Mouse (Mus musculus) embryo, embryonic 11 days (tissue): ENCODE results near the gene Trim12c.
"Not testable (repeated sequence)": the region's sequence is repeated elsewhere in the genome, so short reads cannot be mapped to it uniquely, and the experiment has no call there.

ENCODE experiments used
- DNase-seq: peaks from one replicate; pipeline ENCODE4 v3.0.0-alpha.2; 2015

Trim12c gene

DNA sequence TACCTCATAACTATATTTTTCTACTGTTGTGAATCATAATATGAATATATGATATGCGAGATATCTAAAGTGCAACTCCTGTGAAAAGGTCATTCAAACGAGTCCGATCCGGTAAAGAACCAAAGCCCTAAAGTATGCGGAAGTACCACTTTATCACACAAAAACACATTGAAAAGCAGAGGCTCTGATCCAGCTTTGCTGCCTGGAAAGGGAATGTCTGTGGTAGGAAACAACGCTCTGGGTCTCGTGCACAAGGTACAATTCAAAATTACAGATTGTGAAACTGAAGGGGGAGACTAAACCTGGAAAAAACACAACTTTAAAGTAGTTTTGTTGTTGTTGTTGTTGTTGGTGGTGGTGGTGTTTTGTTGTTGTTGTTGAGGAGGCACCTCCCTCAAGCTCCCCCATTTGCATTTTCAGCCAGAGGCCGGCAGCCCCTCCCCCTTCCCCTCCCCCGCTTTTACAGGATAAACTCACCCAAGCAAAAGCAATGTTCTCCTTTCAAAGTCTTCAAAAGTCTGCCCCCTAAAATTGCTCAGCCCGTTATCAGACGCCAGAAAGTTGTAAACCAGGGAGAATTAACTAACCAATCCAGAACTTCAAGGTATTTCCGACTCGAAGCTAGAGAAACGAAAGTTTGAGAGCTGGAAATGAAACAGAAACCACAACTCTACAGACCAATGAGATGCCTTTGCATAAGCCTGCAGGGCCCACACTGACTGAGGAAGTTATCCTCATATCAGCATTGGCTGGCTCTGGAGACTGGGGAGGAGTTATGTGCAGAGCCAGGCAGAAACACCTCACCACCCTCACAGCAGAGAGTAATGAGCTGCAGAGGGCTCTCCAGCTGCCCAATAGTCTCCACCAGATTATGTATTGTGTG lies at the start of gene Trim12c:
Gene Trim12c (minus strand): TSS at position 646 of the 883 bp plus-strand sequence.
- peak; percentile 77 for DNase-seq

GRCm38 (mm10) chr7:104401140-104401539 lies 48.0 kb upstream of the Trim12c start:
- no peak for DNase-seq

DNA sequence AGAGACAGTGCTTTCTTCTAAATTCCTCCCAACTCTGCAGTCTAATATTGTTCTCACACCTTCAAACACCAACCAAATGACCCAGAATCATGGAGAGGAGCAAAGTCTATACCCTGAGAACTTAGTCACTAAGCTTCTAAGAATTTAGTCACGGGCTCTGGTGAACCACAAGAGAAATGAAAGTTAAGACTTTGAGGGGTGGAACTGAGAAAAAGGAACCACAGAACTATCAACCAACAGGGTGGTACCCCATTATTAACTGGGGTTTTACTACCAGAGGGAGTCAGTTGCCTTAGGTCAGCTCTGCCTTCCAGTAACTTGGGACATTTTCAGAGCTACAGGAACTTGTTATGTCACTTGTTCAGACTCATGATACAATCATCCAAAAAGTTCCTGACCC lies 47.5 kb upstream of the Trim12c start, which contains the start of gene Trim30c:
Gene Trim30c (minus strand): TSS at position 140 of the 400 bp plus-strand sequence.
- DNase-seq, result no peak

- DNase-seq, result no peak
Measured at GRCm38 (mm10) chr7:104398492-104398891, 45.3 kb upstream of the Trim12c start.

- DNase-seq, result no peak
Measured at GRCm38 (mm10) chr7:104369736-104370414, 16.7 kb upstream of the Trim12c start, which contains the start of gene Trim30b. Trim30b (minus strand) TSS chr7:104369884.

DNA sequence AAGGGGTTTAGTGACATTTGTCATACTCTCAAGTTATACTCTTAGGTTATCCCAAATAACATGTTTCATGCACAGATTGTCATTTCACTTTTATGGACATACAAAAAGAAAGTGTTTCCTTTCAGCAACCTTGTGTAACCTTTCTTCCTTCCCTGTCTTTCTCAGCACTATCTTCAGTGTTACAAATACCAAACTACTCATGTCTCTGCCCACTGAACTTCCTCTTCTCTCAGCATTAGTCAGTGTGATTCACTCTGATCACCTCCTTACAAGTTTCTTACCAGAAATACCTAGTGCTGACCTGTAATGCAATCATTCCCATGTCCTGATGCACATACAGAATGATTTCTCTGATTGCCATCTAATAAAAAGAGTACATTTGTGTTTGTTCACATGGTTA lies 13.2 kb upstream of the Trim12c start:
- no peak for DNase-seq

GRCm38 (mm10) chr7:104353600-104353967 lies 422 bp upstream of the Trim12c start:
- DNase-seq, result no peak

GRCm38 (mm10) chr7:104348043-104348442 lies 5.1 kb downstream of the Trim12c start:
- DNase-seq, result not testable (repeated sequence)

DNA sequence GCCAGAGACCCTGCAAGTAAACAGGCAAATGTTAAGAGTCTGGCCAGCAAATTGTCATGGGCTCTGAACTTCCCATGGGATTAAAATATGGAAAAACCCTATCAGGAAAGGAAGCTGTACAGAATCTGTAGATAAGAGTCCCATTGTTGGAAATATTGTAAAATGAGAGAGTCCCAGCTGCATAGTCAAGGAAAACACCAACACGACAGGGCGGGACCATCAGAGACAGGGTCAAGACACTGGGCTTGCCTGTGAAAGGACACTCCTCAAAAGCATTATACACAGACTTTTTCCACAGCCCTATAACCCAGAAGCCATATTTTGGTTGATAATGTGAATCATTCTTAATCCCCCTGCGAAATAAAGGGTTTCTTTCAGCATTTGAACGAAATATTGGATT lies 12.4 kb downstream of the Trim12c start:
- not testable (repeated sequence) for DNase-seq

- DNase-seq, result not testable (repeated sequence)
Measured at GRCm38 (mm10) chr7:104335547-104335946, 17.6 kb downstream of the Trim12c start.

DNA sequence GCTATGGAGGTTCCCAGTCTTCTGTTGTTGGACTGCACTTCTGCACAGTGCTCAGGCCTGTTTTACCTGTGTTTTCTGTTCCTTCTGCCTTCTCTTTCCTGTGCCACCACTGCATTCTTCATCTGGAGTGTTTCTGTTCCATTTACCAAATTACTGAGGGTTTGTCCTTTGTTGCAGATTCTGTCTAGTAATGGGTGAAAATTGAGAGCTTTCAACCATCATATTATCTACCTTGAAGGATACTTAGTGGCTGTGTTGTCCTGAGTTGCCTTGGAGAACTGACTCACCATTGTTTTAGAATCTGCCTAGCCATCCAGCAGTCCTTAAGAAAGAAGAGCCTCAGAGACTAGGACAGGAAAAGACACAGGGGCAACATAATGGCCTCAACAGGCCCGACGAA lies 24.0 kb downstream of the Trim12c start, which contains the start of gene Trim34b:
Gene Trim34b (plus strand): TSS at position 301 of the 400 bp plus-strand sequence.
- not testable (repeated sequence) for DNase-seq

DNA sequence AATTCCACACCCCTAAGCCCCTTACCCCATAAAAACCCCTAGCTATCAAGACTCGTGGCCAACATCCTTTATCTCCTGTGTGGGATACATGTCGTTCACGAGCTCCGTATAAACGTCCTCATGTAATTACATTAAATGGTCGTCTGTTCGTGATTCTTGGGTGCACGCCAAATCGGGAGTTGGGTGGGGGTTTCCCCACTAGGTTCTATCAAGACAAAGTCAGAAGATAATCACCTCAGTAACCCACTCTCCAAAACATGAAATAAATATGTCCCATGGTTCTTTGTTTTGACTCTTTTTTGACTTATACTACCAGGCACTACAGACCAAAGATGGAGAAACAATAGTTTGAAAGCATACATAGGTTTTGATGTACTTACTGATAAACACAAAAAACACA lies 31.1 kb downstream of the Trim12c start:
- no peak for DNase-seq

DNA sequence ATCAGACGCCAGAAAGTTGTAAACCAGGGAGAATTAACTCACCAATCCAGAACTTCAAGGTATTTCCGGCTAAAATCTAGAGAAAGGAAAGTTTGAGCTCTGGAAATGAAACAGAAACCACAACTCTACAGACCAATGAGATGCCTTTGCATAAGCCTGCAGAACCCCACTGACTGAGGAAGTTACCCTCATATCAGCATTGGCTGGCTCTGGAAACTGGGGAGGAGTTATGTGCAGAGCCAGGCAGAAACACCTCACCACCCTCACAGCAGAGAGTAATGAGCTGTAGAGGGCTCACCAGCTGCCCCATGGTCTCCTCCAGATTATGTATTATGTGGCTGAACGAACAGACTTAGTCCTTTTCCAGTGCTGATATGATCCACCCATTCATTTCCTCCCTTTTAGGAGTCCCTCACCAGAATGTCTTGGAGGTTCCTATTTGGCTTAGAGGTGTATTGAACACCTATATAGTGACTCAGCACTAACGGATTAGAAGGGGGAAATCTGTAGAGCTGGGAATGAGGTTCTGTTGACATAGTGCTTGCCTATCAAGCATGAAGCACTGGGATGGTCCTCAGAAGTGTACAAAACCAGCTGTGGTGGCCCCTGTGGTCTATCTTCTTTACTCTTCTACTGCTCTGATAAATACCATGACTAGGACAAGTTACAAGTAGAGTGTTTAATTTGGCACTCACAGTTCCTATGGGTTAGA lies 37.6 kb downstream of the Trim12c start, which contains the start of gene Trim12a:
Gene Trim12a (minus strand): TSS at position 98 of the 712 bp plus-strand sequence.
- not testable (repeated sequence) for DNase-seq

DNA sequence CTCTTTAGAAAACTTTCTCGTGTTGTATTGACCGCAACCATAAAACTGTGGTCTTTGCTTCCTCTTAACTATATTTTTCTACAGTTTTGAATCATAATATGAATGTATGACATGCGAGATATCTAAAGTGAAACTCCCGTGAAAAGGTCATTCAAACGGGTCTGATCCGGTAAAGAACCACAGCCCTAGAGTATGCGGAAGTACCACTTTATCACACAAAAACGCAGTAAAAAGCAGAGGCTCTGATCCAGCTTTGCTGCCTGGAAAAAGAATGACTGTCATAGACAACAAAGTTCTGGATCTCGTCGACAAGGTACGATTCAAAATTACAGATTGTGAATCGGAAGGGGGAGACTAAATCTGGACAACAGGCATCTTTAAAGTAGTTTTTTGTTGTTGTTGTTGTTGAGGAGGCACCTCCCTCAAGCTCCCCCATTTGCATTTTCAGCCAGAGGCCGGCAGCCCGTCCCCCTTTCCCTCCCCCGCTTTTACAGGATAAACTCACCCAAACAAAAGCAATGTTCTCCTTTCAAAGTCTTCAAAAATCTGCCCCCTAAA lies 38.3 kb downstream of the Trim12c start:
- DNase-seq, result peak; percentile 8

DNA sequence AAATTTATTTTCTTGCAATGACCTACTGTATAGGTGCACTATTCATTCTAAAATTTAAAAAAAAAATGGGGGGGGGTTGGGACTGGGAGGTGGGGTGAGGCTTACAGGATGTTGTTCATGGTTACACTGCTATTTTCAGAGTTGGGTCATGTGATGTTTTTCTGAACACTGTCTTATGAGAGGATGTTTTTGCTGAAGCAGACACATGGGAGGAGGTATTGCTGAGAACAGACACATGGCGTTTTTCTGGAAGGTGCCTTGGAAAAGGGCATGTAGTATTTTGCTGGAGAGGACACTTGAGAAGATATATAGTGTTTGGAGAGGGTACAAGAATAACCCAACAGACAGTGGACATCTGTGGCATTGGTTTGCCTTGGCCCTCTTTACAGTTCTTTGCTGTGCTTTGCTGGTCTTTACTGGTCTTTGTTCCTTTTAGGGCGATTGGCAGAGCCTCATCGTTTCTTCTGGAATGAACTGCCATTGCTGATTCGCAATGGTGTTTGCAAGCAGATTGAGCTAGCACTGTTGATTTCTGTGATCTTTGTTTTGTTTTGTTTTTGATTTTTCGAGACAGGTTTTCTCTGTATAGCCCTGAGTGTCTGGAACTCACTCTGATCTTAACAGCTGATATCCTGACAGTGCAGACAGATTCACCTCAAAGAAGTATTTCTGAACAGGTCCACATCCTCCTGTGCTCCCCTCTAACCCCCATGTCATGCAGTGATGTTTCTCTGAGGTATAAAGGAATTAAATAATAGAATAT lies 61.3 kb downstream of the Trim12c start:
- DNase-seq, result no peak

GRCm38 (mm10) chr7:104290641-104291040 lies 62.5 kb downstream of the Trim12c start:
- no peak for DNase-seq
